Mouse (Mus musculus) bone marrow macrophage, adult 2 months (primary cell): ENCODE results near the gene Mboat2. TPM values are rescaled to one million over a fixed set of nuclear protein-coding genes. Genes with fewer than 3 reads are reported as not detected.

Source experiments
- H3K27ac ChIP-seq: 2 replicates; pipeline ENCODE4 v1.5.1; 2012; ENCODE audit warnings: low read depth, low read length; ENCODE audit not compliant: insufficient read depth
- H3K4me1 ChIP-seq: 2 replicates; pipeline ENCODE4 v1.6.1; 2012; ENCODE audit warnings: low read length; ENCODE audit not compliant: control insufficient read depth, insufficient read depth
- H3K4me3 ChIP-seq: 2 replicates; pipeline ENCODE4 v1.5.1; 2012; ENCODE audit warnings: mild to moderate bottlenecking, low read length, moderate library complexity; ENCODE audit not compliant: insufficient read depth
- CTCF ChIP-seq: IDR thresholded peaks from 2 replicates; pipeline ENCODE4 v1.5.1; 2012; ENCODE audit warnings: low read depth, mild to moderate bottlenecking, low read length, moderate library complexity
- POLR2A ChIP-seq: IDR thresholded peaks from 2 replicates; pipeline ENCODE4 v1.6.1; 2012; ENCODE audit warnings: mild to moderate bottlenecking, low read depth, low read length, borderline replicate concordance
- polyA plus RNA-seq: library from polyadenylated mRNA; stranded (reverse); fragments of >200 nt; gene quantifications from 2 replicates; pipeline ENCODE4 v1.2.4, GENCODE M21; 2012; ENCODE audit not compliant: missing spikeins, insufficient read depth, insufficient read length

Gene Mboat2
- polyA plus RNA-seq, 1 experiment: 0.23 TPM

- TF ChIP-seq POLR2A (no peak), CTCF (no peak)
- H3K27ac ChIP-seq: no peak overlapping the region
- H3K4me3 ChIP-seq: no peak overlapping the region
- H3K4me1 ChIP-seq: peaks cover 19% of the 10 kb centered on the region
Measured at GRCm38 (mm10) chr12:24973586-24973985, 142.9 kb downstream of the Mboat2 start.

- H3K27ac ChIP-seq: peak within 1 kb of the TSS; percentile 92
- H3K4me3 ChIP-seq: peak within 1 kb of the TSS; percentile 99
- peaks cover 22% of the 10 kb centered on the region for H3K4me1 ChIP-seq
- TF ChIP-seq POLR2A (no peak), CTCF (no peak)
Measured at GRCm38 (mm10) chr12:24974446-24975114, 143.9 kb downstream of the Mboat2 start, which contains the start of gene Kidins220. Gene Kidins220, plus strand, starts transcription at chr12:24974925.

- Histone ChIP-seq H3K4me3 (peak overlapping the region; percentile 99), H3K27ac (peak overlapping the region; percentile 92), H3K4me1 (peaks cover 26% of the 10 kb centered on the region)
- TF ChIP-seq CTCF (peak; percentile 52; the same call in 1 of the 2 replicates), POLR2A (no peak)
Measured at GRCm38 (mm10) chr12:24975115-24975733, 144.5 kb downstream of the Mboat2 start.

GRCm38 (mm10) chr12:24985226-24985625 lies 154.5 kb downstream of the Mboat2 start:
- no peak for TF ChIP-seq POLR2A
- H3K4me3 ChIP-seq: no peak overlapping the region
- H3K27ac ChIP-seq: no peak overlapping the region
- peaks cover 6% of the 10 kb centered on the region for H3K4me1 ChIP-seq

- Histone ChIP-seq H3K4me1 (no peaks in the 10 kb centered on the region), H3K4me3 (no peak overlapping the region), H3K27ac (no peak overlapping the region)
- TF ChIP-seq POLR2A (no peak), CTCF (no peak)
Measured at GRCm38 (mm10) chr12:24995350-24995749, 164.7 kb downstream of the Mboat2 start.

GRCm38 (mm10) chr12:25005350-25005749 lies 174.7 kb downstream of the Mboat2 start:
- H3K27ac ChIP-seq: no peak overlapping the region
- H3K4me1 ChIP-seq: no peaks in the 10 kb centered on the region
- no peak overlapping the region for H3K4me3 ChIP-seq
- TF ChIP-seq CTCF (no peak), POLR2A (no peak)

GRCm38 (mm10) chr12:25009957-25010356 lies 179.3 kb downstream of the Mboat2 start:
- Histone ChIP-seq H3K4me1 (no peaks in the 10 kb centered on the region), H3K4me3 (no peak overlapping the region), H3K27ac (no peak overlapping the region)
- TF ChIP-seq POLR2A (no peak), CTCF (no peak)

GRCm38 (mm10) chr12:25010416-25010815 lies 179.7 kb downstream of the Mboat2 start:
- no peak for TF ChIP-seq CTCF
- TF ChIP-seq POLR2A: no peak
- Histone ChIP-seq H3K4me3 (no peak overlapping the region), H3K27ac (no peak overlapping the region), H3K4me1 (no peaks in the 10 kb centered on the region)

- TF ChIP-seq CTCF (no peak), POLR2A (no peak)
Measured at GRCm38 (mm10) chr12:25011733-25012367, 181.2 kb downstream of the Mboat2 start.

More at GRCm38 (mm10) chr12:25011733-25012367, 181.2 kb downstream of the Mboat2 start:
- Histone ChIP-seq H3K4me3 (no peak overlapping the region), H3K27ac (no peak overlapping the region), H3K4me1 (no peaks in the 10 kb centered on the region)
